Mouse (Mus musculus): ENCODE data around the gene Crk.

DNA sequence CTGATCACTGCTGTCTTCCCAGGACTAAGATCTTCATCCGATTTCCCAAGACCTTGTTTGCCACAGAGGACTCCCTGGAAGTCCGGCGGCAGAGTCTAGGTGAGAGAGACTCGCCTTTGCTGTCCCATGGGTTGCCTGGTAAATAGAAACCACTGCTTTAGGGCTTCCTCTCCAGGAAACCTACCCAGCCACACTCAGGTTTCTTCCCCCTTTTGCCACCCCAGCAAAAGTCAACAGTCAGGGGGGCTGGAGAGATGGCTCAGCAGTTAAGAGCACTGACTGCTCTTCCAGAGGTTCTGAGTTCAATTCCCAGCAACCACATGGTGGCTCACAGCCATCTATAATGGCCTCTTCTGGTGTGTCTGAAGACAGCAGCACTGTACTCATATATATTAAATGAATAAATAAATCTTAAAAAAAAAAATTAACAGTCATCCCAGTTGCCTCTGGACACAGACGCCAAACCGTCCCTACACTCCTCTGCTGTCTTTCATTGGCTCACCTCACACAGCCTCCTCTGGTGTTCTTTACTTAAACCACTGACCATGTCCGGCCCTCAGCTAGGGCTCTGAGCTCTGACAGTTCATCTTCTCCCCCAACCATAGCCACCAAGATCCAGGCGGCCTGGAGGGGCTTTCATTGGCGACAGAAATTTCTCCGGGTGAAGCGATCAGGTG is 9.7 kb upstream of the Crk start:
- TF ChIP-seq CTCF (IDR thresholded peaks at IDR 0.05; ENCODE audit: low read depth, low read length) = no peak
- TF ChIP-seq EP300 (IDR thresholded peaks at IDR 0.05; ENCODE audit: insufficient read depth, low read depth, low read length) = no peak
- TF ChIP-seq POLR2A (IDR thresholded peaks at IDR 0.05; ENCODE audit: insufficient read depth, low read length) = no peak
